Mouse (Mus musculus): Measurements from ENCODE around the gene Arl14ep.
"Not testable (repeated sequence)": the region's sequence is repeated elsewhere in the genome, so short reads cannot be mapped to it uniquely, and the experiment has no call there.

Gene Arl14ep

GRCm38 (mm10) chr2:106973959-106974639 is at the start of gene Arl14ep:
Gene Arl14ep (minus strand): TSS chr2:106974424.
- DNase-seq (ENCODE audit: low spot score in 2 of 2) = peak; percentile 70 to 81

GRCm38 (mm10) chr2:107022713-107023112 is 48.5 kb upstream of the Arl14ep start:
- DNase-seq (ENCODE audit: low spot score in 2 of 2) = no peak

- no peak for DNase-seq (ENCODE audit: low spot score in 2 of 2)
Observed at GRCm38 (mm10) chr2:107019331-107019730, 45.1 kb upstream of the Arl14ep start.

DNA sequence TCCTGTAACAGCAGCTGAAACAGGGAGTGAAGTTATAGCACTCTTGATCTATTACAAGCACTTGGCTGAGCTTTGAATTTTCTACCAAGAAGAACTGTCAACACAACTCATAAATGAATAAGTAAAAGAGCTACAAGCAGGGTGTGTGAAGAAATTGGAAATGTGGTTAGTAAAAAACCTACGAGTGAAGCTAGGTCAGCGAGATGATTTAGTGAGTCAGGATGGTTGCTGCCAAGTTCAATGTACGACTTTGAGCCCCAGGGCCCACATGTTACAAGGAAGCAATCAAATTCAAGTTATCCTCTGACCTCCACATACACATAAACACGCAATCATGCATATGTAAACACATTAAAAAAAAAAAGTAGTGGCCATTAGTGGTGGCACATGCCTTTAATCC is 38.9 kb upstream of the Arl14ep start:
- DNase-seq (ENCODE audit: low spot score in 2 of 2) = no peak

GRCm38 (mm10) chr2:107012318-107012717 is 38.1 kb upstream of the Arl14ep start:
- DNase-seq (ENCODE audit: low spot score in 2 of 2) = no peak

GRCm38 (mm10) chr2:107010160-107010559 is 35.9 kb upstream of the Arl14ep start:
- DNase-seq (ENCODE audit: low spot score in 2 of 2) = no peak

DNA sequence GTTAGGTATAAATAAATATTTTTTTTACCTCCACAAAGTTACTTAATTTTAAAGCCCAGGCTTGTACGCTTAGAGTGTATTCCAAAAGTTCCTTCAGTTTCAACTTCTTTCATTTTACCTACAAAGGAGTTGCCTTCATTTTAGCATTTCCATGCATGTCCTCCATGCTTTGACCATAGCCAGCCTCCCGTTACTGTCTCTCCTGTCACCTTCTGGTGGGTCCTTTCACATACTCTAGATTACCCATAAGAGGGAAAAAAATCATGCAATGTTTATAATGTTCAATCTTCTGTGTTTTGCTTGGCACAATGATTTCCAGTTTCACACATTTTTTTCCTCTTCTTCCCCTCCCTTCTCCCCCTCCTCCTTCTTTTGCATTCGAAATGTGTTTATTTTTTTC is 32.2 kb upstream of the Arl14ep start:
- no peak for DNase-seq (ENCODE audit: low spot score in 2 of 2)

GRCm38 (mm10) chr2:107005876-107006275 is 31.7 kb upstream of the Arl14ep start:
- DNase-seq (ENCODE audit: low spot score in 2 of 2) = not testable (repeated sequence)

GRCm38 (mm10) chr2:106991261-106991660 is 17.0 kb upstream of the Arl14ep start:
- no peak for DNase-seq (ENCODE audit: low spot score in 2 of 2)

GRCm38 (mm10) chr2:106984945-106985344 is 10.7 kb upstream of the Arl14ep start:
- DNase-seq (ENCODE audit: low spot score in 2 of 2) = no peak

- no peak for DNase-seq (ENCODE audit: low spot score in 2 of 2)
Observed at GRCm38 (mm10) chr2:106982503-106982902, 8.3 kb upstream of the Arl14ep start.

DNA sequence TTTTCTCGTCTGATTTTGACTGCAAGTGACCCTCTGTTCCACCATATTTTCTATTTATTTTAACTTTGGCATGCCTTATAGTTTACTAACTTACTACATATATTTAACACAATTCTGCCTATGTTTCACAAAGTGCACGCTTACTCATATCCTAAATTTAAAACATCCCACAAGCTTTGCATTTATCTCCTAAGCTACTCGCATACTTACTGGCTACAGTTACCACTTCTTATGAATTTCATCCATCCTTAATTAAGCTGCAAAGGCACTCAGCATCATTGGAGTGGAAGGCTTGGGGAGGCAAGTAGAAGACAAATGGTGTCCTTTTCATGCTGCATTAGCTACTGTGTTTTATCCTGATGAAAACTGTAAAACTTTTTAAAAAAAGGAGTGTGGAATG is 2.2 kb upstream of the Arl14ep start:
- DNase-seq (ENCODE audit: low spot score in 2 of 2) = no peak

DNA sequence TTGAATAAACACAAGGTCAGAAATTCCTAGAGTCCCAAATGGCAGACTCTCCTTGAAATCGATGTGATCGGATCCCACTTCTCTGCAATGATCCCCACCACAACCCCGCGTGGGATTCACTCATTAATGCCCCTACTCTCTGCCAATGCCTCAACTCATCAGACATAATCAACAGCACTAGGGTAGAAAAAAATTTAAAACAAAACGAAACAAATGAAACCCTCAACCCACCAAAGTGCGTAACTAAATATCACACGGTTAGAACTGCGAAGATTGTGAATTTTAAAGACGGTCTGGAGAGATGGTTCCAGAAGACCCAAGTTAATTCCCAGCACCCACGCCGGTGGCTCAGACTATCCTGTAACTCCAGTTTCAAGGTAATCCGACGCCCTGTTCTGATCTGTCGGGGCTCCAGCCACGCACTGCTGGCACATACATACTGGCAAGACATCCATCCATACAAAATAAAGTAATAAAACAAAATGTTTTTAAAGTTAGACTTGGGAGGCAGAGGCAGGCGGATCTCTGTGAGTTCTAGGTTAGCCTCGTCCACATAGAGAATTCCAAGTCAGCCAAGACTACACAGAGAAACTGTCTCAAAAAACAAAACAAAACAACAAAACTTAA is 779 bp downstream of the Arl14ep start:
- DNase-seq (ENCODE audit: low spot score in 2 of 2) = no peak

- no peak for DNase-seq (ENCODE audit: low spot score in 2 of 2)
Observed at GRCm38 (mm10) chr2:106972851-106973250, 1.4 kb downstream of the Arl14ep start.

DNA sequence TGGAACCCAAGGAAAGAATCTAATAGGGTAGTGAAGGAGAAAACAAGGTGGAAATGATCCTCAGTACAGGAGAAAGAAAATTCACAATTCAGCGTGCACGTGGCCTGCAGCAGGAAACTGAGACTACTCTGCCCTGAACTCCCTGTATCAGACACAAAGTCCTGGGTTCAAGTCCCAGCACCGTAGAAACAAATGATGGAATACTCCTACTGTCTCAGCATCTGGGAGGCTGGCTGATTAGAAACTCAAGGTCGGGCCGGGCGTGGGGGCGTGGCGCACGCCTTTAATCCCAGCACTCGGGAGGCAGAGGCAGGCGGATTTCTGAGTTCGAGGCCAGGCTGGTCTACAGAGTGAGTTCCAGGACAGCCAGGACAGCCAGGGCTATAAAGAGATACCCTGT is 3.3 kb downstream of the Arl14ep start:
- DNase-seq (ENCODE audit: low spot score in 2 of 2) = no peak

DNA sequence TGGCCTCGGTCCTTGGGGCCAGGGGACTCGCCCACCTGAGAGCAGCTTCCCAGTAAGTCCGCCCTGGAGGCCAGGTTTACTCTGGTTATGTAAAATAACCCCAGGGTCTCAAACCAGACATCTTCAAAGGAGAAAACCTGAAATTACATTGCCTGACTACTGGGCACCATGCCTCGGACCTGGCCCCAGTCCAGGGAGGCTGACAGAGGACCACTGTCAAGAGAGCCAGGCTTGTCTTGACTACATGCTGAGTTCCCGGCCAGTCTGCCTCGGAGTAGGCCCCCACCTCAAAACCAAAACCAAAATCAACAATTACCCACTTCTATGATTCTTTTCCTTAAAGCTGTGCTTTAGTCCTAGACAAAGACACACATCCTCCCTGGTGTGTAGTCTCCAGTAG is 5.9 kb downstream of the Arl14ep start:
- DNase-seq (ENCODE audit: low spot score in 2 of 2) = peak in 1 of 2 experiments; percentile 59

GRCm38 (mm10) chr2:106963560-106963959 is 10.7 kb downstream of the Arl14ep start:
- DNase-seq (ENCODE audit: low spot score in 2 of 2) = no peak

DNA sequence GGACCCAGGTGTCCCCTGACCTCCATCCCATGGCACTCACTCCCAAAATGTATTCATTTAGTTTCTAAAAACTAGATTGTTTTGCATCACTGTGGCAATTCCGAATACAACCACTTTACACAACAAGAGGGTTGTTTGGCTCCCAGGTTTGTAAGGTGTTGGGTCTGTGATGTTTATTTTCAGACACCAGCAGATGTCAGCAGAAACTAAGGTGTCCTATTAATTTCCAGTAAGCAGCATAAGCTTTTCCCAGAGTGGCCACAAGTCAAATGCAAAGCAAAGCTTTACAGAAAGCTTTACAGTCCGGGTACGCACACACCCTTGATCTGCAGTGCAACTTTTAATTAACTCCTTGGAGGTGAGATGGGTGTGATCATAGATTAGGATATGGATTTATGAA is 12.6 kb downstream of the Arl14ep start:
- DNase-seq (ENCODE audit: low spot score in 2 of 2) = no peak

DNA sequence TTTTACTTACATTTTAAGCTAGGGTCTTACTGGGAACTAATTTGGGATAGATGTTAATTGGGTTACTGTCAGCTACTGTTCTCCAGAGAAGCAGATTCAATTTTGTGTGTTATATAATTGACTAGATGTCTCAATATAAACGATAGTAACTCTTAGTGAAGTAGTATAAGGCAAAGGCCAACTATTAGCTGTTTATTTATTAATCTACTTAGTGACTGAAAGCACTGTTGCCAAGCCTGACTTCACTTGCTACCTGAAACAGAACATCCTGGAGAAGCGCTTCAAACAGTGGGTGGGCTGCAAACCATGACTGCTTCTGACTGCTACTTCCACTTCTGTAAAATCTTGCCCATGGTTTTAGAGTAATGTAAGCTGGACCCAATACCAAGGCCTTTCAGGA is 13.2 kb downstream of the Arl14ep start:
- DNase-seq (ENCODE audit: low spot score in 2 of 2) = no peak

DNA sequence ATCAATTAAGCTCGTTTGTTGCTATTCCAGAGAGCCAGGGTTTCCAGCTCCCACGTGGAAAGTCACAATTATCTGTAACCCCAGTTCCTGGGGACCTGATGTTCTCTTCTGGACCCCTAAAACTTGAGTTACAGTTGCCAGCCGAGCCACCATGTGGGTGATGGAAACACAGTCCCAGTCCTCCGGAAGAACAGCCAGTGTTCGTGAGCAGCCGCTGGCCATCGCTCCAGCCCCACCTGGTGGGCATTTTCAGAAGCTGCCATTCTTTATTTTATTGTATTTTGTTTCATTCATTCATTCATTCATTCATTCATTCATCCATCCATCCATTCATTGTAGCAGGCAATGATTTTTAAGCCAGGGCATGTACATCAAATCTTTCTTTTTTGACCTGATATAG is 14.0 kb downstream of the Arl14ep start:
- peak in 1 of 2 experiments; percentile 35 for DNase-seq (ENCODE audit: low spot score in 2 of 2)

DNA sequence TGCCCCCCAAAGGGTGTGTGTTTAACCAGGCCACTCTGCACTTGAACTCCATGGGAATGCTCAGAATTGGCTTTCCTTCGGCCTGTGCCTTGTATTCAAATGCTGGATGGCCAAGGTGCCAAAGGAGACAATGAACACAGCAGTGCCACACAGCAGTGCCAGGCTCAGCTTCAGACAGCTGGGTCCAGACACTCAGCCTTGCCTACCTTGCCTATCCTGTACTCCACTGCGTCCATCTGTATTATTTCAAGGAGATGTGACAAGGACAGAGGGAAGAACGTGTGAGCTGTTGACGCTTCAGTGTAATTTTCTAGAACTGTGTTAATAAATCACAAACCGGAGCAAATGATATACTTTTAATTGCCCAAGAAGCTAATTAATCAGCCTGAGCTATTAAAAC is 14.8 kb downstream of the Arl14ep start:
- DNase-seq (ENCODE audit: low spot score in 2 of 2) = no peak

- DNase-seq (ENCODE audit: low spot score in 2 of 2) = no peak
Observed at GRCm38 (mm10) chr2:106958916-106959315, 15.3 kb downstream of the Arl14ep start.

DNA sequence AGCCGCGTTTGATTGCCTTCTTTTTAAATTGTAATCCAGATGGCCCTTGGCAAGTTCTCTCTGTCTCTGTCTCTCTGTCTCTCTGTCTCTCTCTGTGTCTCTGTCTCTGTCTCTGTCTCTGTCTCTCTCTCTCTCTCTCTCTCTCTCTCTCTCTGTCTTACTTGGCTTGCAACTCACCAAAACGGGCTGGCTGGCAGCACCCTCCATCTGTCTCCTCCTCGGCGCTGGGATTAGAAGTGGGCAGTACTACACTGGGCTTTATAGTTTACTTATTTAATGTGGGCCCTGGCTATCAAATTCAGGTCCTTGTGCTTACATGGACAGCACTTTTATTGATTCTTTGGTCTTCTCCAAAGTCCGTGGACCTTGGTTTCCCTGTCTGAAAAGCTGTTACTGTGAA is 18.1 kb downstream of the Arl14ep start:
- no peak for DNase-seq (ENCODE audit: low spot score in 2 of 2)

DNA sequence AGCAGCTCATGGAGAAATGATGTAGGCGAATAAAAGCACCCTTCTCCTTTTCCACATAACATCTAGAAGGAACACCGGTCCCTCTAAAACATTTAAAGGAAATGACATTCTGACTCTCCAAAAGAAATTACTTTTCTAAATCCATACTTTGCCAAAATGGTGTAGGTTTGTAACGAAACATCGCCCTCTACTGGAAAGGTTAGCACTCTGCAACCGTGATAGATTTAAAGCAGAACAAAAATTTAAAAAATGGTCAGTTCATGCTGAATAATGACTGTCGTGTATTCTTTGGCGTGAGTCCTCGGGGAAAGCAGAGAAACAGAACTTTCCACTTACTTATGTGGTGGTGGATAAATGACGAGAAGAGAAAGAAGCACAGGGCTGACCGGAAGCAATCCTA is 18.6 kb downstream of the Arl14ep start:
- peak in 1 of 2 experiments; percentile 19 for DNase-seq (ENCODE audit: low spot score in 2 of 2)
